Mouse (Mus musculus) lung, postnatal 0 days (tissue): ENCODE results near the gene Lim2.

Experiments
- CTCF ChIP-seq: IDR thresholded peaks from 2 replicates; pipeline ENCODE4 v1.5.1; 2016; ENCODE audit warnings: antibody characterized with exemption, mild to moderate bottlenecking
- EP300 ChIP-seq: IDR thresholded peaks from 2 replicates; pipeline ENCODE4 v1.6.1; 2016; ENCODE audit warnings: antibody characterized with exemption, mild to moderate bottlenecking, control low read depth

DNA sequence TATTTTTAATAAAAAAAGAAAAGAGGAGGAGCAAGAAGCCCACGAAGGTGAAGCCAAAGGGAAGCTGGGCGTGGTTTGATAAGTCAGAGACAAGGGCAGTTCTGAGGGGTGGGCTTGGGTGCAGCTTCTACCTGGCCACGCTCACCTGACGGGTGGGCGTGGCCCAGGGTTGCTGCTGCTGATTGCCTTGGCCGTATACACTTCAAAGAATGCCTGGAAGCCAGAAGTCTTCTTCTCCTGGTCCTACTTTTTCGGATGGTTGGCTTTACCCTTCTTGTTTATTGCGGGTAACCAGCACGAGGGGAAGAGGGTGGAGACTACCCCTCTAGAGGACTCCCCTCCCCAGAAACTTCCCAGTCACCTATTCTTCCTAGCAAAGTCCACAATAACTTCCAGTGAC, 15.2 kb downstream of the Lim2 start:
- no peak for TF ChIP-seq CTCF
- TF ChIP-seq EP300, result no peak
